Mouse (Mus musculus) adrenal gland, adult 2 months (tissue): ENCODE measurements at regions not wholly inside any gene's neighbourhood (a gene's known extent, or its start where the extent isn't known, plus 50 kb on each side); places are given as distances from the start of the nearest gene placed in this dataset.

Experiments
- DNase-seq: peaks from one replicate; pipeline ENCODE4 v3.0.0; 2021
- microRNA-seq, 2 experiments: library from miRNA; unstranded; fragments of <30 nt; microRNA quantifications; one replicate each; pipeline ENCODE4 v1.2.0; 2021

- DNase-seq: no peak
Observed at GRCm38 (mm10) chr4:101342071-101342762, 76.9 kb upstream of the Ak4 start.

- no peak for DNase-seq
Observed at GRCm38 (mm10) chr4:101340741-101341140, 75.7 kb upstream of the Jak1 start.

DNA sequence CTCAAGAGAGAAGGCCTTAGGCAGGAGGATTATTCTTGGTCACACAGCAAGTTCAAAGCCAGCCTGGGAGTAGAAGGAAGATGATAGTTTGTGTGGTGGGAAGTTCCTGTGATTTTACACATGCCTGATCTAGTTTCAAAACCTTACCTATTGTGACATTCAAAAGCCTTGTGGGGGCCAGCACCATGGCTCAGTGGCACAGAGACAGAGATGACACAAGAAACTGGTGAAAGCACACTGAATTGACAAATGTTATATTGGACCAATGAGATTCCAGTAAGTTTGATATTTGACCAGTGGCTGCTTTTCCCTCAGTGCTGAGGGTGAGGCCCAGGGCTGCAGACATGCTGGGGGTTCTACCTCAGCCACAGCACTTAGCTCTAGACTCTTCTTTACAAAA is 73.1 kb upstream of the Jak1 start:
- no peak for DNase-seq

DNA sequence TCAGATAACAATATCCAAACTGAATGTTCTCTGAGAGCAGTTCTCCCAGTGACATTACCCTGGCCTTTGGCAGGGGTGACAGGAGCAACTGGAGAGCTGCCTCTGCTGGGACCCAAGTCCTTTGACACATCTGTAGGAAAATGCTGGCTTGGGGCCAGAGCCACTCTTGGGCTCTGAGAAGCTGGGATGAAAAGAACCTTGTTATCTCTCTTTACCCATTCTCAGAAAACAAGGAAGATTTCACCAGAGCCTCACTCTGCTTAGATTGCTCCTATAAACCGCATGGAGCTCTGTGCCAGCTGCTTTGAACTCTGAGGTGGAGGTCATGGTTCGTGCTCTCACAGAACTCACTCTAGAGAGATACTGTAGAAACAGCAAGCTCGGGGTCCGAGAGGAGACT is 71.7 kb upstream of the Jak1 start:
- DNase-seq: peak; percentile 49

DNA sequence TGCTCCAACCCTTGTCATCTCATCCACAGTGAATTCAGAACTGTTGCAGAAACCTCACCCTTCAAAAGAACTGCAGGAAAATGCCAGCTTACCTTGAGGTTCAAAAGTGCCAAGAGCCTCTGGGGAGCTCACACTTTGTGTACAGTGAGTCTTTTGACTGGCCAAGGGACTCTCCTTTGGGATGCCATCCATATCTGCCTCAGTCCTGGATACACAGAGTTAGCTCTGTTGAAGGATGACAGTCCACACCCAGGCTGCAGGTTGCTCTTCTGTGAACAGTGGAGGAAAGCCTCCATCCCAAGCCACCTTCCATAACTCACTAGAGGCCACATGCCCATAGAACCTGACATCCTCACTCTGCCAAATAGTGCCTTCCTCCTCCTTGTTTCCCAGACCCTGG is 71.3 kb upstream of the Jak1 start:
- DNase-seq: no peak

DNA sequence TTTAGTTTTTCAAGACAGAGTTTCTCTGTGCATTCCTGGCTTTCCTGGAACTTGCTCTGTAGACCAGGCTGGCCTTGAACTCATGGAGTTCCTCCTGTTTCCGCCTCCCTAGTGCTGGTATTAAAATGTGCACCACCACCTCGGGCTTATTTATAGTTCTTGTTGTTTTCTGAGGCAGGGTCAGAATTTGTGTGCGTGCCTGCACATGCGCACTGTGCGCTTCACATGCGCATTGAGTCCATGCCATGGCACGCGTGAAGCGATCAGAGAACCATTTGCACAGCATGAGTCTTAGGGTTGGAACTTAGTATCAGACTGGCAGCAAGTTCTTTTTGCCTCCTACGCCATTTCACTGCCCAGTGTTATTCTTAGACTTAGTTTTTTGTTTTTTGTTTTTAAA is 68.8 kb upstream of the Jak1 start:
- no peak for DNase-seq

DNA sequence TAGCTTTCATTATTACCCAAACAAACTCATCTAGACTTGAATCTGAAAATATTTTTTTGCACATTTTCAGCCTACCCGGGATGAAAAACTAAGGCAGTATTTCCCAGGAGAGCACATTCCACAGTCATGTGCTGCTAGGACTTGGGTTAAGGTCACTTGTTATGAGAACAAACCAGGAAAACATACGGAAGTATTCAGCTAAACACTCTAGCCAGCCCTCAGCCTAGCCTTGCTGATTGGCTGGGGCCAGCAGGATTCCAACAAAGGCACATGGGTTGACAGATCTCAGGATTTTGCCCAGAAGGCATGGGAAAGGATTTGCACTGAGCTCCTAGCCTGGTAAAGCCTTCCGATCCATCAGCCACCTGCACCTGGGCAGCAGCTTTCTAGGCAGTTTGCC is 68.0 kb upstream of the Jak1 start:
- DNase-seq: no peak

- DNase-seq: no peak
Observed at GRCm38 (mm10) chr4:101331231-101331630, 66.1 kb upstream of the Jak1 start.

DNA sequence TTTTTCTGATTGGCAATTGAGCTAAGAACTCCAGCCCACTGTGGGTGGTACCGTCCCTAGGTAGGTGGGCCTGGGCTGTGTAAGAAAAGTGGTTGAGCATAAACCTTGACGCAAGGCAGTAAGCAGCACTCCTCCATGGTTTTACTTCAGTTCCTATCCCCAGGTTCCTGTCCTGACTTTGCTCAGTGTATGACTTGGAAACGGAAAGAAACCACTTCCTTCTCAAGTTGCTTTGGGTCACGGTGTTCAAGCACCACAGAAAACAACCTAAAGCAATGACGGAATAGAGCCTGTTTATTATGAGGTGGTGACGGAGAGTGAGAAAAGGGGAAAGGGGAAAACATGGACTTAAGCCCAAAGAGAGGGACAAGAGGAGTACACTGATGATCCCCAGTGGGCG is 64.0 kb upstream of the Jak1 start:
- DNase-seq: no peak

GRCm38 (mm10) chr4:101326067-101326466 is 61.0 kb upstream of the Jak1 start:
- DNase-seq: no peak

GRCm38 (mm10) chr4:101321731-101322130 is 56.6 kb upstream of the Jak1 start:
- no peak for DNase-seq

DNA sequence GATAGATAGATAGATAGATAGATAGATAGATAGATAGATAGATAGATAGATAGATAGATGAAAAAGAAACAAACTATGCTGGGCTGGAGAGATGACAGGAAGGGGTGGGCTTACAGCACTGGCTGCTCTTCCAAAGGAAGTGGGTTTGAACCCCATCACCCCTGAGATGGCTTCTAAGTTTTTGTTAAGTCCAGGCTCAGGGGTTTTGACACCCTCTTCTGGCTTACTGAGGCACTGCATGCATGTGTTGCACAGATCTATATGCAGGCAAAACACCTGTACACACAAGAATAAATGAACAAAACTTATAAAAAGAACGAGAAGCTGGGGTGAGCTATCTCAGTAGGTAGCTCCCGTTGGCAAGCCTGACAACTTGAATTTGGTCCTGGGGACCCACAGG is 55.5 kb upstream of the Jak1 start:
- peak; percentile 30 for DNase-seq

DNA sequence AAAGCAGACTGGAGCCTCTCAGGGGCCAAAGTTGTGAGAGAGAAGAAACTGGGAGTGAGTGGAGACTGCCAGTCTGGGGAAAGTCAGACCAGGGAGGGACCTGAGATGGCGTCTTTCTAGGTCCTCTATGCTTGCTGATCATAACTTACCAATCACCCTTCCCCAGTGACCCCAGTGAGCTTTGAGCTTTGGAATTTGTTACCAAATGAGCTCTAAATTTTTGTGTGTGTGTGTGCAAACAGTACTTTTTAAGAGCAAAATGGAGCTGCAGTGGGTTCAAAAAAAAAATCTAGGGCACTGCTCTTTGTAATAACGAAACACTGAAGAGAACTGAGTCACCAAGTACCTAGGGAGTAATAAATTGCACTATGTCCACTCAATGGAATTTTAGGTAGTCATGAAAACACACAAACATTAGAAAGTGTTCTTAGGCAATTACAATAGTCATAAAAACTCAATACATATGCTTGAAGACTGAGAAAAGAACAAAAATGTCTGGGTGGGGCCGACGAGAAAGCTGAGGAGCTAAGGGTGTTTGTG is 54.7 kb upstream of the Jak1 start:
- no peak for DNase-seq

GRCm38 (mm10) chr4:101318836-101319235 is 53.8 kb upstream of the Jak1 start:
- DNase-seq: no peak

GRCm38 (mm10) chr4:101316061-101316460 is 51.0 kb upstream of the Jak1 start:
- DNase-seq: no peak

Small RNAs in the stretch of these regions (microRNA-seq; reads per million reads assigned to microRNA genes)
- 150 to 400 reads per million in 2 experiments for gene Mir101a
